Mouse (Mus musculus) ES-CJ7 (cell line): ENCODE results near the gene Catsperz.
A peak's percentile ranks its signal among the peaks of the same experiment; 100 is the strongest.

Source experiments
- DNase-seq: peaks from one replicate; pipeline ENCODE4 v3.0.0; 2011; ENCODE audit warnings: low read depth, low spot score

Gene Catsperz

DNA sequence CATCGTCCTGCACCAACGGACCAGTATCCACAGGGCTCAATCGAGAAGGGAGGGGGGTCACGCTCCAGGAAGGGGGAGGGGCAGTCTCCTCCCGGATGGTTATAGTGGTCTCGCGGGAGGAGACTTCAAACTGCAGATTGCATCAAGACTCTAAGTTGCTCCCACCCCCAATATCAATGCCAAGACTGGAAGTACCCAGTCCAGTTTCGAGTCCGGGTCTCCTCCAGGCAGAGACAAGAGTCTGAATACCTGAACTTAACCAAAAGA, at the start of gene Catsperz:
Gene Catsperz (minus strand): TSS at position 74 of the 267 bp plus-strand sequence.
- DNase-seq = no peak

DNA sequence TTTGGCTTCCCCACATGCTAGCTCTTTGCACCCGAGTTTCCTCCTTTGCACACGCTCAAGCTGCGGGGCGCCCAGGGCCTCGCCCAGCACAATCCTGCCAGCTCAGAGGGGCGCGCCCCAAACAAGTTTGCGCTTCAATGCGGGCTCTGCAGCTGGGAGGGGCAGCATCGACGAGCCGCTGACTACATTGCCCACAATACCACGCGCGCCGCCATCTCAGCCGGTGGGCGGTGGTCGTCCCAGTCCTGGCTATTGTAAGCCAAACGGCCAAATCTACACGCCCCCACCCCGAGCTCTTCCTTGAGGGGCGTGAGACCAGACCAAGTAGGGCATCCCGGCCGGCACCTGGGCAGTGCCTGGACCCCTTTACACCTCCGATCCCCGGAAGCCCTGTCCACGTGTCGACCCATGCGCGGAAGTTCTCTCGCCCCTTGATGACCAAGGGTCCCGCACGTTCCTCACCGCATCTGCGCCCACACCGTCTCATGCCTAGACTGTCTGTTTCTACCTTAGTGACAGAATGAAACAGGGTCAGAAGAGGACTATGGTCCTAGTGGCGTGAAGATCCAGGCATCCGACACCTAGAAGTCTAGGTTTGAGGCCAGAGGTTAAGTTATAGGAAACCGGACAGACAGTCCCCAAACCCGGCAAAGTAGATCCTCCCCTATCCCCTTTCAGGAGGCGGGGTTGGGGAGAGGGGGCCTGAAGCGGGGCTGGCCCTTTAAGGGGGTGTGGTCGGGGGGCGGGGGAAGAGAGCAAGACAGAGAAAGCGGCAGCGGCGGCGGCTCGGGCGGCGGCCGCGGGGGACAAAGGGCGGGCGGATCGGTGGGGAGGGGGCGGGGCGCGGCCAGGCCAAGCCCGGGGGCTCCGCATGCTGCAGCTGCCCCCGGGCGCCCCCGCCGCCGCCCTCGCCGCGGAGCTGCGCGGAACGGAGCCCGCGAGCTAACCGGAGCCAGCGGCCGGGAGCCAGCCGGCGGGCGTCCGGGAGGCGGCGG, 49.3 kb upstream of the Catsperz start, which contains the start of gene Ppp1r14b:
Gene Ppp1r14b (plus strand): TSS at position 758 of the 995 bp plus-strand sequence.
- peak; percentile 91 for DNase-seq

DNA sequence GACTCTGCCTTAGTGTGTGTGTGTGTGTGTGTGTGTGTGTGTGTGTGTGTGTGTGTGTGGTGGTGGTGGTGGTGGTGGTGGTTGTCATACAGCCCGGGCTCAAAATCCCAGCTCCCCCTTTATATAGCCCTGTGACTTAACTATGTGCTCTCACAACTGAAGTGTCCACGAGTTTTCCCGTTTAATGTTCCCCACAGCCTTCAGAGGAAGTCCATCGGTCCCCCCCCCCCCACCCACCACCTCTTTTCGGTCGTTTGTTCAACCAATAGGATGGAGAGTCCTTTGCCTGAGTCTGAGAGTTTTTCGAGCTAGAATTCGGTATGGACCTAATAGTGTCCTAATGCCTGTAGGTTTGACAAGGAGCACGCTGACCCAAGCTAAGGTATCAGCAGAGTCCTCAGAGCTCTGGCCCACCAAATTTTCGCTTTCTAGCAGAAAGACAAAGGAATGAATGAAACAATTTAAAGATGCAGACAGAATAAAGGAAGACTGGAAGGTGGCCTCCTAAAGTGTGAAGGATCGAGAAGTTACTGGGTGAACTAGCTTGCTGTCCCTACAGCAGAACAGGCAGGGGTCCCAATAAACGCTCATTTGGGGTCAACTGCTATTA, 48.5 kb upstream of the Catsperz start:
- DNase-seq = no peak

DNA sequence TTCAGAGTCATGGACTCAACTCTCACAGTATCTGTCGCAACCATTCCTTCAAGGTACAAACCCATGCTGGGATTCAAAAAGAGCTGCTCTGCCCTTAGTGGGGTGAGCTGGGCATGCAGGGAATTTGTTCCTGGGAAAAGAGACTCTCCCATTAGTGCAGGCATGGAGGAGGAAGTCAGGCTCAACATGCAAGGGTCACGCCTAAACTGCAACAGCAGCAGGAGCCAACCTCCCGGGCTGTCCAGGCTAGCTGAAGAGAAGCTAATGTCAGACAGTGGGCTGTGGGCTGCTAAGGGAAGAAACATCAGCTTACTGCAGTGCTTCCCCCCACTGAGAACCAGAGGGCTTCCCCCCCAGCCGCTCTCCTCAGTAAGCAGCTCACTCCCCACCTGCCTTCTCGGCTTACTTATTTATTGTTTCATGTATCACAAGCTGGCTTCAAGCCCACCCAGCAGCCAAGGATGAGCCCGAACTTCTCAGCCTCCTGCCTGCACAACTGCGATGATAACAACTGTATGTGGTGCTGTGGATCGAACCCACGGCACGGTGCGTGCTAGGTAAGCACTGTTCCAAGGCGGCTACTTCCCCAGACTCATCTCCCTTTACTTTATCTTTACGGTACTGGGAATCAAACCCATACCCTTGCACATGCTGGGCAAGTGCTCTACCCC, 47.2 kb upstream of the Catsperz start:
- DNase-seq = no peak

DNA sequence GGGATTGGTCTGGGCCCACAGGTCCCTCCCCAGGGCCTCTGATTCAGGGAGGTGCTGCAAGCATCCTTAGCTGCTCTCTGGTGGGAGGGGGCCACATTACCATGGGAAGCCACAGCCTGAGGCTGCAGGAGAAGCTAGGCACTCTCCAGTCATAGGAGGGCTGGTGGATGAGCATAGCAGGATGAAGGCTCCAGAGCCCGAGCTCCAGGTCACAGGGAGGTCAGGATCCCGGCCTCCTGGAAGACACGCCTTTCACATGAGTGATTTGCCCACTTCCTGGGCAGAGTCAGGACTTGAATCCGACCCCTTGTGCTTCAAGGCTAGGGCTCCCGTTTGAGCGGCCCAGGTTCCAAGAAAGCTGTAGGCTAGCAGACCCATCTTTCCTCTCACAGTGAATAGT, 46.5 kb upstream of the Catsperz start:
- peak; percentile 76 for DNase-seq

DNA sequence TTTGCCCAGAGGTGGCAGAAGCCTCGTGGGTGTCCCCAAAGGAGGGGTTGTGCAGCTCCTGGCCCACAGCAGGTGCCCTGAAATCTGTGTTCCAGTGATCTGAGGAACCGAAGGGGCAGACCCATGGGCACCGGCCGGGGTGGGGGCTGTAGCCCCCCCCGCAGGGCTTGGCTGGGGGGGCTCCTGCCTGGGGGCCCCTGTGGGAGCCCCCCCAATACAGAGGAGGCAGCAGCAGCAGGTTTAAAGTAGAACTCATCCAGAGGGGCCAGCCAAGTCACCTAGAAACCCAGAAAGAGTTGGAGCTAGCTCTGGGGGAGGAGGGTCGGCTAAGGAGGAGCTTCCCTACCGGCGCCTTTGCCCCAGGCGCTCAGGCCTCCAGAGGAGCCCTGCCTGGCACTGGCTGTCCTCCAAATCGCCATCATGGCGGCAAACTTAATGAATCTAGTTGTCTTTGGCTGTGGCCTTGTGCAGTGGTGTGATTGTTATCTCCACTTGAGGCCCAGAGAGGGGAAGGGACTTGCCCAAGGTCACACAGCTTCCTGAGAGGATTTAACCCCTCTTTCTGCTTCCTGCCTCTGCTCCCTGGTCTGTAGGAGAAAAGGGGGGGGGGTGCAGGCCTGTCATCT, 45.4 kb upstream of the Catsperz start:
- DNase-seq = peak; percentile 52

DNA sequence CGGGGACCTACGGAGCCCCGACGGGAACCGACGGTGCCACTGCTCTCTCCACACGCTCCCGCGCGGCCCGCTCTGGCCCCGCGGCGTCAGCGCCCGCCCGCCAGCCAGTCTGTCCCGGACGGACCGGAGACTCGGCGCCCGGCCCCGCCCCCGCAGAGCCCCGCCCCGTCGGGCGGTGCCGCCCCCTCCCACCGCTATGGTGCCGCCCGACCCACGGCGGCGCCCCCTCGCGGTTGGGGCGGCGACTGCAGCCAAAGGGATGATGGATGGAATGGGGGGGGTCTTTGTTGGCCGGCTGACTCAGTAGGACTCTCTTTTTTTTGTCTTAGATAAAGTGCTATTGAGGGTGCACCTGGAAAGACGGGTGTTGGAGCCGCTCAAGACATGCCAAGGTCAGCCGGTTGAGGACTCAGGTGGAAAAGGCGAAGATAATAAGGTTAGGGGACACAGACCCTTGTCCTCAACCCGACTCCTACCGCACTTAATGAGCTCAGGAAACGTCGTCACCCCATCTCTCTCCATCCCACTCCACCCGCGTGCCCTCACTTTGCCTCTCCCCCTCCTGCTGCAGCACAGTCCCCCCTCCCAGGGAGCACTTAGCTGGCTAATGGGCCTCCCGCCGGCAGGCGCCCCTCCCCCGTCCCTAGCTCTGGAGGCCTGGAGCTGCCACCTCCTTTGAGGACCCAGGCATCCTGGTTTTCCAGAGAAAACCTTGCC, 44.6 kb upstream of the Catsperz start:
- peak; percentile 82 for DNase-seq

DNA sequence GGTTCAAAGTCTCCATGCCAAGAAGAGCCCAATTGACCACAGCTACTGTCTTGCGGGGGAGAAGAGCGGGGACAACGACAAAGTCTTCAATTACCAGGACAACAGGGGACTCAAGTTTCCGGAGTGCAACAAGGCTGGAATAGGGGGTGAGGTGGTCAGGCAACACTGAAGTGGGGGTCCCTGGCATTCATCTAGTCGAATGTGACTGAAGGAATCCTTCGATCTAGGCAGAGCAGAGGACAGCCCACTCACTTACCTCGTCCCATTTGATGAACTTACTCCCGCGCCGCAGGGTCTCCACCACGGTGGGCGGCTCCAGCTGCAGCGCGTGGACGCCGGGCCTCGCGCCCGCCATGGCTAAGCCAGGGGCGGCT, 44.1 kb upstream of the Catsperz start:
- DNase-seq = no peak

DNA sequence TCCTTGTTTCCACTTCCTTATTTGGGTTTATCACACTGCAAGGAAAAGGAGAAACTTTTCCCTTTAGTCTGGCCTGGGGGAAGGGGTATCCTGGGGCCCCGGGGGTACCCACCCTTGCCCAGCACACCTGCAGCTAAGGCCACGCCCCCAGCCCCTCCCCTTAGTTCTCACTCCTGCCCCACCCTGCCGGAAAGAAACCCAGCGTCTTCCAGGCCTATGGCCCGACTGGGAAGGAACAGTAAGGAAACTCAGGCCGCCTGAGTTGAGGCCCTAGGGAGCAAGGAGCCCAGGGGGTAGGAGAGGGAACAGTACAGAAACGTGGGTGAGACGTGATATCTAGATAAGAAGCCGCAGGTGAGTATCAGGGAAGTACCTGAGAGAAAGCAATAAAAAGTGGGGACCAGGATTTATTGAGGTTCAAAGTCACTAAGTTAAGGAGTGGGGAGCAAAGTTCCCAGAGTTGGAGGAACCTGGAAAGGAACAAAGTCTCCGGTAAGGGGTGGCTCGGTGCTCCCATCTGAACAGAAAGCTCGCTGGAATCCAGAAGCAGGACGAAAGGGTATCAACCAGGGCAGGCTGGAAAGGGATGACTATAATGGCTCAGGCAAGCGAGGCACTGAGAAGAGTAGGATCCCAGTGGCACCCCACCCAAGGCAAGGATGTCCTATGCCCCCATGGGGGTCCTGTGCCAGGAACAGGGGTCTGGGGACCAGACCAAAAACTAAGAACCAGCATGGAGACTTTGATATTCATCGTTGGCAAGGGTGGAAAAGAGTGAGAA, 43.5 kb upstream of the Catsperz start:
- DNase-seq = peak; percentile 76

DNA sequence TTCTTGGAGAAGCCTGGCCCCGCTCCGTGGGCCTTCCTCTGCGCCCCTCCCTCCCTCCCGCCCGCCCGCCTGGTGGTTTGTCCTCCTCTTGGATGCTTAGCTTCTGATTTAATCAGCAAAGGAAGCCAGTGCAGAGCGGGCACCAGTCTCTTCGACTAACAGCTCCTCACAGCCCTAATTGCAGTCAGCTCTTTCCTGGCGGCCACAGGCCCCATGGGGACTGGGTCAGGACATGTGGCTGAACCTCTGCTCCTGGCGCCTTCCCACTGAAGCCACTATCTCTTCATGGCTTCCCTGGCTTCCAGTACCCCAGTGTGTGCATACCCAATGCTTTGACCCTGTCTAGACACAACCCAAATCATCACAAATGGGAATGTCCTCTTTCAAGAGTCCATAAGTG, 31.3 kb upstream of the Catsperz start:
- DNase-seq = no peak

DNA sequence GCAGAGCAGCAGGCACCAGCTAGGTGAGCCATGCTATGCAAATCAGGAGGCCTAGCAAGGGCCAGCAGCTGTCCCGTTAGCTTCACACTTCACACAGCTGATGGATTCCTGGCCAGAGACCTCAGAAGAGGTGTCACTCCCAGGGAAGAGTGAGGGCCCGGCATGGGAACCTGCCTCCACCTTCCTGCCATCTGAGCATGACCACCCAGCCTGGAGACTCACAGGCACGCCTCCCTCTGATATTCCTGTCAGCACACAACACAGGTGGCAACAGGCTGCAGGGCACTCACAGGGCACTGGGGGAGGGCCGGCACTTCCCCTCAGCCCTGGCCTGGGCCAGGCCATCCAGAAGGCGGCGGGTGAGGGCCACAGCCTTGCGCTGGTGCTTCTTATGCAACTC, 30.2 kb upstream of the Catsperz start:
- no peak for DNase-seq

DNA sequence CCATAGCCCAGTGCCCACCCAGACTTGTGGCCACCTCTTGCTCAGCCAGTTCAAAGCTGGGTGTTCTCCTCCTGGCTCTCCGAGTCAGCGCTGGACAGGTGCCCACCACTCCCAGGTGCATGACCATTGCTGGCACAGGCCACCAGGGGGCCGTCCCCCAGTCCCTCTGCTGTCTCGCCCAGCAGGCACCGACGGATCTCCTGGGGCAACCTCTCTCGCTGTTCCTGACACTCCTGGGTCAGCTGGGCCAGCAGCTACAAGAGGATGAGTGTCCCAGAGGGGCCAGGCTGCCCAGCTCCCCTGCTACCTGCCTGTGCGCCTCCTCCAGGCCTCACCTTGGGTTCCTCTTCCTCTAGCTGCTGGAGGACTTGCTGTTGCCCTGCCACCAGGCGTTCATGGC, 28.9 kb upstream of the Catsperz start:
- no peak for DNase-seq

DNA sequence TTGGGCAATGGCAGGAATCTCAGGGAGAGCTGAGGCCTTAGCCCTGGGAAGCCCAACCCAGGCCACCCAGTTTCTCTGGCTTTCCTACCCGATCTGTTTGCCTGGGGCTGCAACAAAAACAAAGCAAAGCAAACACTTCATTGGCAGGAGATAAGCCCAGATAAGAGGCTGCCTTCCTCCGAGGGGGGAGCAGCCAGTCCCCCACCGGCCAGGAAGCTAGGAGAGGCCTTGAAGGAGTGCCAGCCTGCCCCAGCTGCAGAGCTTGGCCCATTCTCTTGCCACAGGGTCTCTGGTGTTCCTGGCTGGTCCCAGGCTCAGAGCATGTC, 27.5 kb upstream of the Catsperz start:
- DNase-seq = no peak

DNA sequence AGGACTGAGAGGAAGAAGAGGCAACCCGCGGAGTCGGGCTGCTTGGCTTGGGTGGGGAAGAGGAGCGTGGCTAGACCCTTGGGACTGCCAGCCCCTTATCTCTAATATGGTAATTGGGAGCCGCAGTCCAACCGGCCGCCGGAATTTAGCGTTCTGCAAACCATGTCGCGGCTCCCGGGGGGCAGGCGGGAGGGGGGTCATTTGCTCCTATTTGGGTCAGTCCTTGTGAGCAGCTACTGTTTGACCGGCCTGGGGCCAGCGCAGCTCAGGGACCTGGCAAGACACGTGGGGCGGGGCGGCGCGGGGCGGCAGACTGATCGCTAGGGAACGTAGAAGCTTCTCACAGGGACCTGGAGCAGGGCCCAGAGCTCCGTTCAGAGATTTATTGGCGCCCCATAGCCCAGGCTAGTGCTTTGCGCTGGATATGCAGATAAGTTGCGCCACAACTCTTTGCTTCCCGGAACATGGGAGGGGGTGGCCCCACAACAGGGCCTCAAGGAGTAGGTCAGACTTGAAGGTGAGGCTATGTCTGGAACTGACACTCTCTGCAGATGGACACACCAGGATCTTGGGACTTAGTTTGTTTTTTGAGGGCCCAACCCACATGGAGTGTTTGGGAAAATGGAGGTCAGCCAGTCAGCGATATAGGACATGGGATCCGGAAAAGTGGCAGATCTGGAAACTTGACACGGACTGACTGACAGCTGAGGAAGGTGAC, 27.0 kb upstream of the Catsperz start:
- DNase-seq = no peak

DNA sequence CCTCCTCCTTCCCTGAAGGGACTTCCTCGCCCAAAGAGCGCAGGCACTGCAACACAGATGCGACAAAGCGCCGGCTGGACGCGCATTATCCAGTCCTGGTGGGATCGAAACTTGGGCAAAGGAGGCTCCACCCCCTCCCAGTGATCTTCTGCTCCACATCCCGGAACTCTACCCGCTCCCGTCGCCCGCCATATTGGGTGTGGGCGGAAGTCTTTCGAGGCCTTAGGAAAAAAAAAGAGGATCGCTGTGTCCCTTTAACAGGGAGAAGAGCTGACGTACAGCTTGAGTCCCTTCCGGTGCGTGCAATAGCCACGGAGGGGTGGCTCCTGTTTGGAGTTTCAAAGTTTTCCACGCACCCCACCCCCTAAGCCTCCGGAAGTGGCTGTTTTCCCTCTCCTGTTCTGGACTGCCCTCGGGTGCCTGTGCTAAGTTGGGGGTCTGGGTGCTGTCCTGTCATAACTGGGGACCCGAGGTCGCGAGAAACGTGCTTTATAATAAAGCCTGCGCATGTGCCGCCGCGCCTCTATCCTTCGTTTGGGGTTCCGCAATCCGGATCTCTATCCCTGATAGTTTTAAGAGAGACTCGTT, 26.3 kb upstream of the Catsperz start:
- peak; percentile 92 for DNase-seq

DNA sequence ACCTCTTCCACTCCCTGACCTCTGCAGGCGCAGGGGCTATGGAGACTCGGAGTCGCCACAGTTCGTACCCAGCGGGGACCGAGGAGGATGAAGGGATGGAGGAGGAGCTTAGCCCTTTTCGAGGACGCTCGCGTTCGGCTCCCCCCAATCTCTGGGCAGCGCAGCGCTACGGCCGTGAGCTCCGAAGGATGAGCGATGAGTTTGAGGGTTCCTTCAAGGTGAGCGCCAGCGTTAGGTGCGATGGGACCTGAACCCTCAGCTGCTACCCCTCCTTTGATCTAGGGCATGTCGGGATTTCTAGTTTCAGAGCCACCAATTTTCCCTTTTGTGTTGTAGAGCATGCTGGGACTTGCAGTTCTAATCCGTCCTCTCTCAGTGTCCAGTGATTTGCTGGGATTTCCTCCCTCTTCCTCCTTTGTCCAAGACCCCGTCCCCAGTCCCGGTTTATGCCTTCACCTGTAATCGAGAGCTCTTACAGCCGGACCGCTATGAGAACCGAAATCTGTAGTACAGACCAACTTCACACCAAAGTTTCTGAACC, 25.5 kb upstream of the Catsperz start:
- peak; percentile 77 for DNase-seq

DNA sequence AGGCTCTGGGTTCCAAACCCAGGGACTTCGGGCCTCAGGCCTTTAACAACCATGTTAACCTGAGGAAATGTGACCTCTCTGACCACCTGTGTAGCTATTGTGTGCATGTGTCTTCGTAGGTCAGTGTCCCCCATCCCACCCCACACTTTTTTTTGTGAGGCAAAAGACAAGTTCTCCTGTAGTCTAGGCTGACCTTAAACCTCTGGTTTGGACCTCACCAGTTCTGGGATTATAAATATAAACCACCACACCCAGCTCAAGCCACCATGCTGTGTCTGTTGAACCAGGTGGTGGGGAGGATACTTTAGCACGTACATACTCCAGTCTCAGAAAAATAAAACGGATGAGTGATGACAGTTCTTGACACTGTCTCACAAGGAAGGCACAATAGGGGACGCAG, 24.8 kb upstream of the Catsperz start:
- no peak for DNase-seq

DNA sequence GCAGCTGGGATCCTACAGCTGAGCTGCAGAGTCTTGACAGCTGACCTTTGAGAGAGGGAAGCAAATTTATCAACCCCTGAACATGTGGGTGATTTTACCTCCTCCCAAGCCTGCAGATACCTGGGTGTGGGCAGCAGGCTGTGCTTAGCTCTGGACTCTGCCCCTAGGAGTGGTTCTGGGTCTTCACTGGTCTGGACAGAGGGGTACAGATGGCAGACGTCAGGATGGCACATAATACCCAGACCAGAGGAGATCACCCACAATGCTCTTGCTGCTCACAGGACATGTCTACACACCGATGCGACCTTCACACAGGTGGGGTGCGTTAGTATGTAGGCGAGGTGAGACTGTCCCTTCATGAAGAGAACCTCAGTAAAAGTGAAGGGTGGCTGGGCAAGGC, 24.4 kb upstream of the Catsperz start:
- DNase-seq = no peak

DNA sequence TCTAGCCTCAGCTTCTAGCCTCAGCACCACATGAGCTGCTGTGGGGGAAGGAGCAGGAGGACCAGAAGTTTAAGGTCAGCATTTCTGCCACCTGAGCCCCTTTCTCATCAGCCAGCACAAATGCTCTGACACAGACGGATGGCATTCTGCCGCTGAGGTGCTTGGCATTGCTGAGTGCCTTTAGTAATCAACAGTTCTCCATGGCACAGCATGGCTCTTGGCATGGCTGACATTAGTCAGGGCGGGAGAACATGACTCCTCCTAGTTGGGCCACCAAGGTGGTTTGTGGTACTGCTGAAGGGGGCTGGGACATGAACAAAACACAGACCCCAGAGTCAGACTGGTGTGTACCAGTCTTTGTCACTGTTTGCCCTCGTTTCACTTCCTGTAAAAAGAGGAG, 23.0 kb upstream of the Catsperz start:
- DNase-seq = no peak

DNA sequence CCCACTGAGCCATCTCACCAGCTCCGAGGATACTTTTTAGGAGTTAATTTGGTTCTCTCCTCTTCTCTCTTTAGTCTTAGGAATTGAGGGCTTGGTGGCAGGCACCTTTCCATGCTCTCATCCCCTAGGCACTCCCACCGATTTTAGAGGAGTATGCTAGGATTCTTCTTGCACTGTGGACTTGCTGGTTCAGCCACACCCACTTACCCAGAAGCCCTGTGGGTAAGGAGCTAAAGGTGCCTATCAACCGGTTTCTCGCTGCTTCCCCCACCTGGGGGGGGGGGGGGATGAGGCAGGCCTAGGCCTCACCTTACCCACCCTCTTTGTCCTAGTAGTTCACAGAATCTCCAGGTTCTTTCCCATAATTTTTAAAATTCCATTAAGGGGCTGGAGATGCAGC, 22.6 kb upstream of the Catsperz start:
- peak; percentile 62 for DNase-seq
